Mouse (Mus musculus): Measurements from ENCODE around the gene Dcpp1. TPM values are rescaled to one million over a fixed set of nuclear protein-coding genes. Genes with fewer than 3 reads are reported as not detected.
"Not testable (repeated sequence)": the region's sequence is repeated elsewhere in the genome, so short reads cannot be mapped to it uniquely, and the experiment has no call there.

Dcpp1 gene
- polyA plus RNA-seq (2012; rRNA removed): 0.34 and 0.67 TPM in 2 replicates

DNA sequence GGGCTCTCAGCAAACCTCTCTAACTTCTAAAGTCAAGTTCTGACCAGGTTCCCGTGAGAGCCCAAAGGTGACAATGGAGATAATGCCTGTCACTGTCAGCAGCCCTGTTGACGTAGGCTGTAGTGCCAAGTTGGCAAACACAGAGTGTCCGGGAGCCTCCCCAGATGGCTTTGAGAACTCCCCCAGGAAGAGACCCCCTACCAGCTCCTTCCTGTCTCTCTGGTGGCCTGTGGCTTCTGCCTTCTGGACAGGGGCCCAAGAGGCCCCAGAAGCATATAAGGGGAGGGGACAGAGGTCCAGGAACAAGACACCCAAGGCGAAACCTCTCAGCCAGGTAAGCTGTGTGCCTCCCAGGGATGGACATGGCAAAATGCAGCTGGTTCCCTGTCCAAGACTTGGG, at the start of gene Dcpp1, which contains the start of gene Dcpp2:
TSS of gene Dcpp1 (plus strand) at position 301 of the 400 bp plus-strand sequence.
TSS of gene Dcpp2 (plus strand) at position 305 of the 400 bp plus-strand sequence.
- H3K27me3 ChIP-seq (ENCODE audit: control insufficient read depth, insufficient read depth, low read length); H3K36me3 ChIP-seq (ENCODE audit: control insufficient read depth, insufficient read depth, low read length): not testable (repeated sequence)

DNA sequence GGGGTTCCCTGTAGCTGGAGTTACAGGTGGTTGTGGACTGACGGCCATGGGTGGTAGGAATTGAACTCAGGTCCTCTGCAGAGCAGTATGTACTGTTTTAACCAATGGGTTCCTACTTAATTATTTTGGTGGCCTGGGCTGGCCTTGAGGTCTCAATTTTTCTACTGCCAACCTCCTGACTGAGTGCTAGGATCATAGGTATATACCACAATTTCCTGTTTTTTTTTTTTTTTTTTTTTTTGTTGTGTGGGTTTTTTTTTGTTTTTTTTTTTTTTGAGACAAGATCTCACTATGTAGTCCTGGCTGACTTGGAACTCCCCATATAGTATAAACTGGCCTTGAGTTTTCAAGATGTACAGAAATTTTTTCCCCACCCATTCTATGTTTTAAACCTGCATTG, 49.5 kb upstream of the Dcpp1 start:
- Histone ChIP-seq H3K4me1 (ENCODE audit: control insufficient read depth, insufficient read depth, low read length) (peaks cover 5% of the 10 kb centered on the region; the same call in 1 of the 2 replicates), H3K4me3 (ENCODE audit: control insufficient read depth, low read depth, low read length) (no peak overlapping the region), H3K27me3 (ENCODE audit: control insufficient read depth, insufficient read depth, low read length) (no peaks in the 10 kb centered on the region), H3K36me3 (ENCODE audit: control insufficient read depth, insufficient read depth, low read length) (no peaks in the 10 kb centered on the region; the same call in 1 of the 2 replicates), H3K27ac (ENCODE audit: control insufficient read depth, insufficient read depth, low read depth, low read length) (no peak overlapping the region)
- TF ChIP-seq POLR2A (IDR thresholded peaks at IDR 0.05; ENCODE audit: control insufficient read depth, low read depth, low read length) (no peak), CTCF (IDR thresholded peaks at IDR 0.05; ENCODE audit: control insufficient read depth, insufficient read depth, insufficient replicate concordance, low read depth, low read length) (no peak)

More for the DNA sequence above, at the start of gene Dcpp1, which contains the start of gene Dcpp2:
- not testable (repeated sequence) for H3K4me1 ChIP-seq (ENCODE audit: control insufficient read depth, insufficient read depth, low read length); H3K4me3 ChIP-seq (ENCODE audit: control insufficient read depth, low read depth, low read length); H3K27ac ChIP-seq (ENCODE audit: control insufficient read depth, insufficient read depth, low read depth, low read length)

DNA sequence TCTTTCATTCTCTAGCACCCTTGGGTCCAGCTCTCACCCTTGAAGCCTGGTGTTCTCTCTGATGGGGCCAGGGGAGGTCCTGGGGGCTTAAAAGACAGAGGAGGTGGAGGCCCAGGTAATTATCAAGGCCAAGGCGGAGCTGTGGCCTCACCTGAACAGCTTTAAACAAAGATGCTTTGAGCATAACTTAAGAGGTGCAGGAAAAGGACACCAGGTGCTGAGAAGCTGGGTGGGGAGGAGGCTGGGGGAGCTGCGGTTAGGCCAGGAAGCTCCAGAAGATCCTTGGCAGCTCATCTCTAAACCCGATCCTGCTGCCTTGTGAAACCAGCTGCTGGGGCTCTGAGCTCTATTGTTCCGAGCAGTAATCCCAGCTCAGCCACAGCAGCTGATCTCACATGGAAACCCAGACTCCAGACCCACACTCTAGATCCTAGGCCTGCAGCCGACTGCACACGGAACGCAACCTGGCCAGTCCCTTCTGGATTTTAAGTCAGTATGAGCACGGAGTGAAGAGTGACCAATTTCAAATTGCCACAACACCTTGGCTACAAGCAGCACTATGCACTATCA, 44.6 kb upstream of the Dcpp1 start, which contains the start of gene Prss33:
TSS of gene Prss33 (minus strand) at position 51 of the 570 bp plus-strand sequence.
- no peak within 1 kb of the TSS for H3K4me3 ChIP-seq (ENCODE audit: control insufficient read depth, low read depth, low read length)
- H3K27ac ChIP-seq (ENCODE audit: control insufficient read depth, insufficient read depth, low read depth, low read length): no peak within 1 kb of the TSS

DNA sequence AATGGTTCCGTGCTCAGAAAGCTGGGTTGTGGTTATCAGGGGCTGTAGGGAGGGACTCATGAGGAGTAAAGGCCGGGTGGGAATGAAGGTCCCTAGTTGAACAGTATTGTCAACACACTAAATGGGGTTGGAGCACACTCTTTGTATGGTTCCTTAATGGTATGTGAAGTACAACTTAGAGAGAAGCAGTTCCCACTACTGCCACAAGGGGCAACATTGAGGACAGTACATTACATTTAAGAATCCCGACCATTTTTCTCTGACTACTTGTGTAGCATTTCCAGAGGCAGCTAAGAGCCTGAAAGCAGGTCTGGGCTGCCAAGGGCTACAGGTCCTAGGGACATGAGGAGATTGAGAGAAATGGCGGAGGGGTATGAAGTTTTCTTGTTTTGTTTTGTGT, 39.5 kb upstream of the Dcpp1 start:
- Histone ChIP-seq H3K4me3 (ENCODE audit: control insufficient read depth, low read depth, low read length) (no peak overlapping the region), H3K27ac (ENCODE audit: control insufficient read depth, insufficient read depth, low read depth, low read length) (no peak overlapping the region), H3K36me3 (ENCODE audit: control insufficient read depth, insufficient read depth, low read length) (no peaks in the 10 kb centered on the region), H3K4me1 (ENCODE audit: control insufficient read depth, insufficient read depth, low read length) (peaks cover 14% of the 10 kb centered on the region), H3K27me3 (ENCODE audit: control insufficient read depth, insufficient read depth, low read length) (no peaks in the 10 kb centered on the region)
- TF ChIP-seq CTCF (IDR thresholded peaks at IDR 0.05; ENCODE audit: control insufficient read depth, insufficient read depth, insufficient replicate concordance, low read depth, low read length) (peak; percentile 60; the same call in 1 of the 2 replicates), POLR2A (IDR thresholded peaks at IDR 0.05; ENCODE audit: control insufficient read depth, low read depth, low read length) (no peak)

More for the DNA sequence above, 44.6 kb upstream of the Dcpp1 start, which contains the start of gene Prss33:
- no peaks in the 10 kb centered on the region for H3K36me3 ChIP-seq (ENCODE audit: control insufficient read depth, insufficient read depth, low read length)
- TF ChIP-seq CTCF (IDR thresholded peaks at IDR 0.05; ENCODE audit: control insufficient read depth, insufficient read depth, insufficient replicate concordance, low read depth, low read length) (no peak), POLR2A (IDR thresholded peaks at IDR 0.05; ENCODE audit: control insufficient read depth, low read depth, low read length) (no peak)
- no peaks in the 10 kb centered on the region for H3K4me1 ChIP-seq (ENCODE audit: control insufficient read depth, insufficient read depth, low read length)
- H3K27me3 ChIP-seq (ENCODE audit: control insufficient read depth, insufficient read depth, low read length): no peaks in the 10 kb centered on the region

DNA sequence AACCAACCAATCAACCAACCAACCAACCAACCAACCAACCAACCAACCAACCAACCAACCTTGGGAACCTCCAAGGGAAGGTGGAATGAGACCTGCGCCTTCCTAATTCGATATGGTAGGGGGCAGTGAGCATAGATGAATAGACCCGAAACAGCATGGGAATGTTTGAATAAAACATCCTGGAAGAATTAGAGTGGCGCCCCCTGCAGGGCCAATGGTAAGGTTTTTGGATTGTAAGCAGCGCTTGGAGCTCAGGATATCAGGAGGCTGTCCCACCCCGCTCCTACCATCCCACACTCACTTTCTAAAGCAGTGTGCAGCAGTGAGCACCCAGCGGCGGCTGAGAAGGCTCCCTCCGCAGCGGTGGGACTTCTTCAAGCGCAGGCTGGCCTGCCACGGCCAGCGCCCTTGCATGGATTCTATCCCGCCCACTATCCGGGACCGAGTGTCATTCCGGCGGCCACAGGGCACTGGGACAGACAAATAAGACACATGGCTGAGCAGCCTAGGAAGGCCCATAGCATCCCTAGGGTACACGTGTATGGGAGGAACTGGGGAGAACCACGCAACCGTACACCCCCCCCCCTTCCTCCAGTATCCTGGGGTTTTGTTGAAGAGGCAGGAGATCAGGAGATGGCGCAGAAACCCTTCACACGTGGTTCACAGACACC, 37.4 kb upstream of the Dcpp1 start:
- Histone ChIP-seq H3K4me1 (ENCODE audit: control insufficient read depth, insufficient read depth, low read length) (peaks cover 14% of the 10 kb centered on the region), H3K27me3 (ENCODE audit: control insufficient read depth, insufficient read depth, low read length) (no peaks in the 10 kb centered on the region), H3K4me3 (ENCODE audit: control insufficient read depth, low read depth, low read length) (peak overlapping the region; percentile 88), H3K36me3 (ENCODE audit: control insufficient read depth, insufficient read depth, low read length) (no peaks in the 10 kb centered on the region), H3K27ac (ENCODE audit: control insufficient read depth, insufficient read depth, low read depth, low read length) (peak overlapping the region; percentile 16; the same call in 1 of the 2 replicates)
- TF ChIP-seq CTCF (IDR thresholded peaks at IDR 0.05; ENCODE audit: control insufficient read depth, insufficient read depth, insufficient replicate concordance, low read depth, low read length): peak; percentile 35; the same call in 1 of the 2 replicates
- TF ChIP-seq POLR2A (IDR thresholded peaks at IDR 0.05; ENCODE audit: control insufficient read depth, low read depth, low read length): no peak

DNA sequence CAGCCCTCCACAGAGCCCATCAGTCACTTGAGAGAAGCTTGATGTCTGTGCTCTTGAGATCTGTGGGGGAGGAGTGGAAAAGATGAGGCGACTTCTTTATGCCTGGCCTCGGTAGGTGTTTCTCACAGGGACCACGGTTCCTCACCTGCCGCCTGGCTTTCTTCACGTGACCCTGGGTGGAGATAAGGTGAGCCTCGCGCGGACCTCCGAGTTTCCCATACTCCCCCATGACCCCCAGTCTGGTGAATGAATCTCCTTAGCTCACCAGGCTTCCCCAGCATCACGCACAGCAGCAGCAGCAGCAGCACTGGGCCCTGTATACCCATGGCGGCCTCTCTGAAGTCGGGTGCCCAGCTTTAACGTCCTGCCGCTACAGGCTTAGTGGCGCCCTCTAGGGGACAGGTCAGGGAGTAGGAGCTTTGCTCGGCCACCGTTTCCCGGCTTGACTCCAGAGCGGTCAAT, 36.8 kb upstream of the Dcpp1 start, which contains the start of the genes Prss32 and Prss41:
TSS of gene Prss32 (plus strand) at position 44 of the 462 bp plus-strand sequence.
TSS of gene Prss41 (minus strand) at position 361 of the 462 bp plus-strand sequence.
- no peak for TF ChIP-seq POLR2A (IDR thresholded peaks at IDR 0.05; ENCODE audit: control insufficient read depth, low read depth, low read length)
- peak; percentile 90 for TF ChIP-seq CTCF (IDR thresholded peaks at IDR 0.05; ENCODE audit: control insufficient read depth, insufficient read depth, insufficient replicate concordance, low read depth, low read length)
- no peaks in the 10 kb centered on the region for H3K27me3 ChIP-seq (ENCODE audit: control insufficient read depth, insufficient read depth, low read length)
- H3K4me3 ChIP-seq (ENCODE audit: control insufficient read depth, low read depth, low read length): peak within 1 kb of the TSS; percentile 88
- no peaks in the 10 kb centered on the region for H3K36me3 ChIP-seq (ENCODE audit: control insufficient read depth, insufficient read depth, low read length)
- H3K4me1 ChIP-seq (ENCODE audit: control insufficient read depth, insufficient read depth, low read length): peaks cover 14% of the 10 kb centered on the region
- H3K27ac ChIP-seq (ENCODE audit: control insufficient read depth, insufficient read depth, low read depth, low read length): peak within 1 kb of the TSS; percentile 16; the same call in 1 of the 2 replicates

DNA sequence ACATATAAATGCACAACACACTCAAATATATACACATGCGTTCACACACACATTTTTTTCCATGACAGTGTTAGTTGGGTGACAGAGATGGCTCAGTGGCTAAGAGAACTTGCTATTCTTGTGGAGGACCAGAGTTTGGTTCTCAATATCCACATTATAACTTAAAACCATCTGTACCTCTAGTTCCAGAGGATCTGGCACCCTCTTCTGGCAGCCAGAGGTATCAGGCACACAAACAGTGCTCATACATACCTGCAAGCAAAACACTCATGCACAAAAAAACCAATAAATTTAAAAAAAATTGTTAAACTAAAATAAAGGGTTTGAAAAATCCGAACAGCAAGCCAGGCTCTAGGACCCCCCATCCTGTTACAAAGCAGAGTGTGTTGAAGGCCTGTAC, 30.6 kb upstream of the Dcpp1 start:
- Histone ChIP-seq H3K4me3 (ENCODE audit: control insufficient read depth, low read depth, low read length) (no peak overlapping the region), H3K27me3 (ENCODE audit: control insufficient read depth, insufficient read depth, low read length) (no peaks in the 10 kb centered on the region), H3K36me3 (ENCODE audit: control insufficient read depth, insufficient read depth, low read length) (no peaks in the 10 kb centered on the region), H3K27ac (ENCODE audit: control insufficient read depth, insufficient read depth, low read depth, low read length) (no peak overlapping the region), H3K4me1 (ENCODE audit: control insufficient read depth, insufficient read depth, low read length) (no peaks in the 10 kb centered on the region)
- no peak for TF ChIP-seq CTCF (IDR thresholded peaks at IDR 0.05; ENCODE audit: control insufficient read depth, insufficient read depth, insufficient replicate concordance, low read depth, low read length)
- no peak for TF ChIP-seq POLR2A (IDR thresholded peaks at IDR 0.05; ENCODE audit: control insufficient read depth, low read depth, low read length)

Data from testis, adult 2 months (tissue).